8 mouse cellular contexts compared by ENCODE assay signal in the genomic region with DNA sequence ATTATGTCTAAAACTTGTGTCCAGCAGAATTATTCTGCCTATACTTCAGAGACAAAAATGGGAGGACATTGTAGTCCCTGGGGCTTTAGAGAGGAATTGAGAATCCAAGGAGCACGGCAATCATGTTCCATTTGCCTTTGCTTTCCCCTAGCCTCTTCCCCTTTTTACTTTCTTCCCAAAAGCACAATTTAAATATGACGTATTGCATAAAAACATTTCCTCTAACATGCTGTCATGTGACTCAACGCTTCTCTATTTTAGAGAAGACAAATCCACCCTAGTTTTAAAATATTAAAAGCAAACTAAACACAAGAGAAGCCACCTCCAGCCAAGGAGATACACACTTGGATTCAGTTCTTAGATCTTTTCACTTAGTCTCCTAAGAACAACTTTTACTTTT. TPM values are rescaled to one million over a fixed set of nuclear protein-coding genes. Genes with fewer than 3 reads are reported as not detected.
DNase-seq lines count a peak whose midpoint lies in the region; ATAC-seq lines count a peak whose summit lies in the region.

No protein-coding gene starts in this region.

- no peaks in the 10 kb centered on the region for H3K9me3 ChIP-seq in neural tube, embryonic 11.5 days (ENCODE audit: control insufficient read depth, low read length)
- no peaks in the 10 kb centered on the region for H3K9me3 ChIP-seq in forebrain, embryonic 14.5 days (replicated peaks; ENCODE audit: control insufficient read depth, low read length)
- no peaks in the 10 kb centered on the region for H3K9me3 ChIP-seq in liver, embryonic 13.5 days (replicated peaks)
- no peaks in the 10 kb centered on the region for H3K9me3 ChIP-seq in stomach, embryonic 15.5 days

- peaks cover 4% of the 10 kb centered on the region for H3K36me3 ChIP-seq in neural tube, embryonic 11.5 days (ENCODE audit: control insufficient read depth, insufficient read depth, low read length)
- peaks cover 27% of the 10 kb centered on the region for H3K36me3 ChIP-seq in forebrain, embryonic 14.5 days (ENCODE audit: control insufficient read depth, insufficient read depth, low read length)
- H3K36me3 ChIP-seq in liver, embryonic 13.5 days: peaks cover 28% of the 10 kb centered on the region
- peaks cover 13% of the 10 kb centered on the region; the same call in 1 of the 2 replicates for H3K36me3 ChIP-seq in stomach, embryonic 15.5 days

- no peak for DNase-seq in neural tube, embryonic 11.5 days (ENCODE audit: low spot score)
- DNase-seq in neural tube, embryonic 10.5 days (ENCODE audit: extremely low spot score, low spot score): no peak
- DNase-seq in forebrain, embryonic 14.5 days (ENCODE audit: low spot score): no peak
- DNase-seq in liver, embryonic 13.5 days: no peak
- DNase-seq in cerebellum, adult 18-20 months: no peak
- no peak for DNase-seq in adrenal gland, adult 2 months
- no peak for DNase-seq in frontal cortex, postnatal 25 days (ENCODE audit: low spot score in 2 of 2)

- H3K27ac ChIP-seq in neural tube, embryonic 11.5 days (ENCODE audit: low read depth, low read length): peak overlapping the region; percentile 81
- H3K27ac ChIP-seq in forebrain, embryonic 14.5 days (ENCODE audit: low read depth, low read length): peak overlapping the region; percentile 91
- peak overlapping the region; percentile 95 for H3K27ac ChIP-seq in liver, embryonic 13.5 days
- peak overlapping the region; percentile 85 for H3K27ac ChIP-seq in stomach, embryonic 15.5 days

- H3K4me3 ChIP-seq in neural tube, embryonic 11.5 days (ENCODE audit: low read depth, low read length): peak overlapping the region; percentile 88
- H3K4me3 ChIP-seq in forebrain, embryonic 14.5 days (ENCODE audit: low read depth, low read length): peak overlapping the region; percentile 81
- peak overlapping the region; percentile 99 for H3K4me3 ChIP-seq in liver, embryonic 13.5 days (replicated peaks)
- peak overlapping the region; percentile 81 for H3K4me3 ChIP-seq in stomach, embryonic 15.5 days (replicated peaks)

- peak overlapping the region; percentile 86 for H3K9ac ChIP-seq in neural tube, embryonic 11.5 days (ENCODE audit: low read length)
- peak overlapping the region; percentile 87 for H3K9ac ChIP-seq in forebrain, embryonic 14.5 days (ENCODE audit: low read length)
- peak overlapping the region; percentile 98 for H3K9ac ChIP-seq in liver, embryonic 13.5 days
- H3K9ac ChIP-seq in stomach, embryonic 15.5 days: peak overlapping the region; percentile 23; the same call in 1 of the 2 replicates

- 51% methylated on average over 3 of the region's 3 CpGs for WGBS in neural tube, embryonic 11.5 days
- 49% methylated on average over 3 of the region's 3 CpGs for WGBS in forebrain, embryonic 14.5 days
- WGBS in liver, embryonic 13.5 days (ENCODE audit: insufficient replicate concordance): 19% methylated on average over 3 of the region's 3 CpGs
- 26% methylated on average over 3 of the region's 3 CpGs for WGBS in stomach, embryonic 15.5 days

- no peaks in the 10 kb centered on the region for H3K27me3 ChIP-seq in neural tube, embryonic 11.5 days (ENCODE audit: control insufficient read depth, insufficient read depth, low read length)
- H3K27me3 ChIP-seq in forebrain, embryonic 14.5 days (replicated peaks; ENCODE audit: control insufficient read depth, insufficient read depth, low read length): no peaks in the 10 kb centered on the region
- no peaks in the 10 kb centered on the region for H3K27me3 ChIP-seq in liver, embryonic 13.5 days
- no peaks in the 10 kb centered on the region for H3K27me3 ChIP-seq in stomach, embryonic 15.5 days (replicated peaks)

- no peak for ATAC-seq in neural tube, embryonic 11.5 days (ENCODE audit: insufficient read depth, low FRiP score, low TSS enrichment)
- ATAC-seq in forebrain, embryonic 14.5 days: no peak
- ATAC-seq in liver, embryonic 13.5 days (ENCODE audit: low read depth): no peak
- ATAC-seq in stomach, embryonic 15.5 days (ENCODE audit: insufficient read depth, low FRiP score, low read depth): no peak

- H3K4me1 ChIP-seq in neural tube, embryonic 11.5 days (ENCODE audit: control insufficient read depth, insufficient read depth, low read length): peaks cover 6% of the 10 kb centered on the region; the same call in 1 of the 2 replicates
- peaks cover 6% of the 10 kb centered on the region; the same call in 1 of the 2 replicates for H3K4me1 ChIP-seq in forebrain, embryonic 14.5 days (ENCODE audit: control insufficient read depth, insufficient read depth, low read length)
- H3K4me1 ChIP-seq in liver, embryonic 13.5 days (replicated peaks): peaks cover 29% of the 10 kb centered on the region
- H3K4me1 ChIP-seq in stomach, embryonic 15.5 days: peaks cover 6% of the 10 kb centered on the region; the same call in 1 of the 2 replicates

- H3K4me2 ChIP-seq in neural tube, embryonic 11.5 days (ENCODE audit: low read depth): peak overlapping the region; percentile 78
- peak overlapping the region; percentile 70 for H3K4me2 ChIP-seq in forebrain, embryonic 14.5 days (ENCODE audit: low read length)
- peak overlapping the region; percentile 98 for H3K4me2 ChIP-seq in liver, embryonic 13.5 days
- H3K4me2 ChIP-seq in stomach, embryonic 15.5 days: peak overlapping the region; percentile 79

RNA-seq across cellular contexts. Expression of gene Synj1, which starts 0.7 kb away (rescaled TPM):
- 28.9 and 29.8 TPM in 2 replicates for polyA plus RNA-seq in neural tube, embryonic 11.5 days (2014; fragmentation: Nextera tagmentation; extraction: Ambion mirVana)
- 29.7 and 44.4 TPM in 2 replicates for polyA plus RNA-seq in forebrain, embryonic 14.5 days (2014; fragmentation: Nextera tagmentation; extraction: Ambion mirVana)
- polyA plus RNA-seq in liver, embryonic 13.5 days (2015; fragmentation: Nextera tagmentation; extraction: Ambion mirVana): 13.0 and 17.5 TPM in 2 replicates
- polyA plus RNA-seq in stomach, embryonic 15.5 days (2015; fragmentation: Nextera tagmentation; extraction: Ambion mirVana): 12.3 and 14.3 TPM in 2 replicates
- 10 to 100 TPM; 44.3 to 65.6 TPM for total RNA-seq in adrenal gland, adult 2 months (2021)
- polyA plus RNA-seq in adrenal gland, adult 2 months (2012; rRNA removed): 23.4 and 27.5 TPM in 2 replicates

RNA-seq across cellular contexts. Expression of gene Paxbp1, which starts 32.5 kb away (rescaled TPM):
- 83.5 and 88.1 TPM in 2 replicates for polyA plus RNA-seq in neural tube, embryonic 11.5 days (2014; fragmentation: Nextera tagmentation; extraction: Ambion mirVana)
- 48.1 and 71.6 TPM in 2 replicates for polyA plus RNA-seq in forebrain, embryonic 14.5 days (2014; fragmentation: Nextera tagmentation; extraction: Ambion mirVana)
- polyA plus RNA-seq in liver, embryonic 13.5 days (2015; fragmentation: Nextera tagmentation; extraction: Ambion mirVana): 15.8 and 19.0 TPM in 2 replicates
- polyA plus RNA-seq in stomach, embryonic 15.5 days (2015; fragmentation: Nextera tagmentation; extraction: Ambion mirVana): 49.8 and 52.7 TPM in 2 replicates
- total RNA-seq in adrenal gland, adult 2 months (2021): 10 to 100 TPM; 32.9 to 63.1 TPM
- 8.8 and 11.6 TPM in 2 replicates for polyA plus RNA-seq in adrenal gland, adult 2 months (2012; rRNA removed)

Comparison
In these comparisons a context has a peak if more than half of its experiments do, and no peak if none do; other contexts are left out.
1. H3K9ac ChIP-seq: peak in every context shown above with its lines; median percentile 98 in liver, embryonic 13.5 days; 87 in forebrain, embryonic 14.5 days; 86 in neural tube, embryonic 11.5 days; 23 in stomach, embryonic 15.5 days.